Mouse (Mus musculus): ENCODE measurements at regions not wholly inside any gene's neighbourhood (a gene's known extent, or its start where the extent isn't known, plus 50 kb on each side); places are given as distances from the start of the nearest gene placed in this dataset.

DNA sequence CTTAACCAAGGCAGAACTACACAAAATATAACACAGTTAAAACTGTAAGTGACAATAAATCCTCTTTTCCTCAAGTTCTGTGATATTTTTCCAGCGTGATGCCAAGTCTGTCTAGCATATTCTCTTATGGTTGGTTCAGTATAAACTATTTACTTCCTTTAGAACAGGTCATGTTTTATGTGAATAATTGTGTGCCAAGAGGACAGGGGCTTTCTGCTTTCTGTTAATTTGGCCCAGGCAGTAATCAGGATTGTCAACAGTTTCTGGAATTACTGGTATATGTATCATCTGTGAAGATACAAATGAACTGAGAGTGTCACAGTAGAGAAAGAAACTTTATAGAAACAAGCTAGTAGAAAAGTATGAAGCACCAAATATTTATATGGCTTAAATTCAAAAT lies 1039.5 kb upstream of the Adcyap1 start:
- DNase-seq (ENCODE audit: extremely low spot score, low read depth, low spot score), result no peak

DNA sequence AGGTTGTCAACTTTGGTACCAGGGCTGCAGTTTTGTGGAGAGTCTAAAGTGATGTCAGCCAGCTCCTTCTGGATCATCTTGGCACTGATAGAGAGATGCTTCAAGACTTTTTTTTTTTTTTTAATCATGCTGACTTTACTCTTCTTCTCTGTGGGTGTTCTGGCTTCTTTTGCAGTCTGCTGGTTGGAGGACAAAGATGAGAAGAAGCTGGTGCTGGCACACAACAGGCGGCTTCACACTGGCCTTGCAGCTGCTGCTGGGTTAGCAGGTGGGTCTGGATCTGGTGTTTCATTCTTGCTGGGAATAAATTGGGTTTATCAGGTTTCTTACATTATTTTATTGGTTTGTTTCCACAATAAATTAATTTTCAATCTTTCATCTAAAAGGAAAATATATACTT lies 1013.1 kb upstream of the Adcyap1 start:
- no peak for DNase-seq (ENCODE audit: extremely low spot score, low read depth, low spot score)

DNA sequence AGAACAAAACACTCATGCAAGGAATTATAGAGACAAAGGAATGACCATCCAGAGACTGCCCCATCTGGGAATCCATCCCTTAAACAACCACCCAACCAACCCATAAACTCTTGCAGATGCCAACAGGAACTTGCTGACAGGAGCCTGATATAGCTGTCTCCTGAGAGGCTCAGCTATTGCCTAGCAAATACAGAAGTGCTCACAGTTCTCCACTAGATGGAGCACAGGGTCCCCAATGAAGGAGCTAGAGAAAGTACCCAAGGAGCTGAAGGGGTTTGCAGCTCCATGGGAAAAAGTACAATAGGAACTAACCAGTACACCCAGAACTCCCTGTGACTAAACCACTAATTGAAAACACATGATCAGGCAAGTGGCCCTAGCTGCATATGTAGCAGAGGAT lies 988.1 kb upstream of the Adcyap1 start:
- peak; percentile 8 for DNase-seq (ENCODE audit: extremely low spot score, low read depth, low spot score)

DNA sequence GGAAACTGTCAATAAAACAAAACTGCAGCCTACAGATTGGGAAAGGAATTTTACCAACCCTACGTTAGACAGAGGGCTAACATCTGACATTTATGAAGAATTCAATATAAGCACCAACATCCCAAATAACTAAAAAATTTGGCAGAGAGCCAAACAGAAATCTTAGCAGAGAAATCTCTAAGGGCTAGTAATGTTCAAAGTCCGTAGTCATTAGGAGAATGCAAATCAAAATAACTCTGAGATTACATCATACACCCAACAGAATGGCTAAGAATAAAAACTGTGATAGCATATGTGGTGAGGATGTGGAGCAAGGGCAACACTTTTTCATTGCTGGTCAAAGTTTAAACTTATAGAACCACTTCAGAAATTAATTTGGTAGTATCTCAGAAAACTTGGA lies 982.4 kb upstream of the Adcyap1 start:
- DNase-seq (ENCODE audit: extremely low spot score, low read depth, low spot score), result no peak

All from hindlimb bud, embryonic 11.5 days (tissue).